Mouse (Mus musculus) embryonic facial prominence, embryonic 15.5 days (tissue): ENCODE measurements around the gene Micall1. TPM values are rescaled to one million over a fixed set of nuclear protein-coding genes. Genes with fewer than 3 reads are reported as not detected.

ENCODE experiments used
- ATAC-seq: fragments of 200-750 bp; cut with Nextera tagmentation; 2 replicates; pipeline ENCODE4 v1.8.0; 2017; ENCODE audit warnings: low read depth, moderate TSS enrichment; ENCODE audit not compliant: insufficient number of reproducible peaks, low FRiP score, low TSS enrichment
- H3K27ac ChIP-seq: fragments of 300-500 bp; sonication (generic); replicated peaks from 2 replicates; pipeline ENCODE4 v1.5.1; 2015; ENCODE audit warnings: mild to moderate bottlenecking, inconsistent platforms
- H3K27me3 ChIP-seq: fragments of 300-500 bp; sonication (generic); 2 replicates; pipeline ENCODE4 v1.6.1; 2015; ENCODE audit warnings: inconsistent platforms
- H3K36me3 ChIP-seq: fragments of 300-500 bp; sonication (generic); 2 replicates; pipeline ENCODE4 v1.6.1; 2015; ENCODE audit warnings: mild to moderate bottlenecking, inconsistent platforms
- H3K4me1 ChIP-seq: fragments of 300-500 bp; sonication (generic); 2 replicates; pipeline ENCODE4 v1.6.1; 2015; ENCODE audit warnings: inconsistent platforms
- H3K4me2 ChIP-seq: fragments of 300-500 bp; sonication (generic); replicated peaks from 2 replicates; pipeline ENCODE4 v1.6.1; 2015; ENCODE audit warnings: mild to moderate bottlenecking, inconsistent platforms
- H3K4me3 ChIP-seq: fragments of 300-500 bp; sonication (generic); replicated peaks from 2 replicates; pipeline ENCODE4 v1.5.1; 2015; ENCODE audit warnings: mild to moderate bottlenecking, inconsistent platforms
- H3K9ac ChIP-seq: fragments of 300-500 bp; sonication (generic); 2 replicates; pipeline ENCODE4 v1.6.1; 2015; ENCODE audit warnings: inconsistent platforms
- H3K9me3 ChIP-seq: fragments of 300-500 bp; sonication (generic); replicated peaks from 2 replicates; pipeline ENCODE4 v1.6.1; 2016; ENCODE audit warnings: inconsistent platforms
- WGBS: fragments of 180-500 bp; shearing (Covaris S2); methylation state at CpG from one replicate; pipeline ENCODE4 v1.1.7; 2015; 5-methylcytosine and 5-hydroxymethylcytosine counted together
- polyA plus RNA-seq: library from polyadenylated mRNA; unstranded; fragments of >200 nt; fragmentation: Nextera tagmentation; extraction: Ambion mirVana; gene quantifications from 2 replicates; pipeline ENCODE4 v1.2.1, GENCODE M21; 2015

Gene Micall1
- polyA plus RNA-seq, 1 experiment from 2014 or later, result 17.3 TPM

GRCm38 (mm10) chr15:79151881-79152280 lies 43.2 kb downstream of the Micall1 start:
- Histone ChIP-seq H3K4me3 (no peak overlapping the region), H3K36me3 (peaks cover 46% of the 10 kb centered on the region), H3K4me1 (peaks cover 3% of the 10 kb centered on the region), H3K9ac (no peak overlapping the region), H3K4me2 (no peak overlapping the region), H3K27me3 (no peaks in the 10 kb centered on the region), H3K27ac (peak overlapping the region; percentile 56), H3K9me3 (no peaks in the 10 kb centered on the region)
- WGBS, result 37% methylated on average over 8 of the region's 8 CpGs
- peak; percentile 16 for ATAC-seq

DNA sequence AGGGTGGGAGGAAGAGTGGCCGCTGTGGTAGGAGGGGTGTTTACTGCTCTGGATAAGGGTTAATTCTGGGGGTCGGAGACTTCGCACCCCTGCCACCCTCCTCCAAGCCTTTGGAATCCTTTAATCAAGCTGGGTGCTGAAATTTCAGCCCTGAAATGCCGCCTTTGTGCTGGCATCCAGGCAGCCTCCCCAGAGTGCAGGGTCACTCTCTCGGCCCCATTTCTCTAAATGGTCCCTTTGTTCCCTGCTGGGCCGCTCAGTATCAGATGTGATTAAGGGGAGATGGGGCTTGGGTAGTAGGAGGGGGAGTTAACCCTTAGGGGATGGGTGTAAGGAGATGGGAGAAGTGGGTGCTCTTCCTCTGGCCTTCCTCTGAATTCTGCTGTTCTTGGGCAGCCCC lies 44.0 kb downstream of the Micall1 start:
- H3K27ac ChIP-seq, result peak overlapping the region; percentile 56; the same call in 1 of the 2 replicates

GRCm38 (mm10) chr15:79155572-79155971 lies 46.9 kb downstream of the Micall1 start:
- no peak overlapping the region for H3K27ac ChIP-seq
- H3K4me1 ChIP-seq, result peaks cover 3% of the 10 kb centered on the region
- H3K27me3 ChIP-seq, result peaks cover 12% of the 10 kb centered on the region; the same call in 1 of the 2 replicates
- H3K36me3 ChIP-seq, result peaks cover 24% of the 10 kb centered on the region
- no peak for ATAC-seq
- no peak overlapping the region for H3K4me3 ChIP-seq
- 28% methylated on average over 3 of the region's 3 CpGs for WGBS
- no peak overlapping the region for H3K9ac ChIP-seq
- H3K4me2 ChIP-seq, result no peak overlapping the region
- H3K9me3 ChIP-seq, result no peaks in the 10 kb centered on the region

More for the DNA sequence above, 44.0 kb downstream of the Micall1 start:
- H3K9ac ChIP-seq, result no peak overlapping the region
- peaks cover 3% of the 10 kb centered on the region for H3K4me1 ChIP-seq
- no peaks in the 10 kb centered on the region for H3K9me3 ChIP-seq
- H3K36me3 ChIP-seq, result peaks cover 38% of the 10 kb centered on the region
- H3K27me3 ChIP-seq, result 0 out of 2 replicates have a peak, but pooled peaks cover 3% of the 10 kb centered on the region
- no peak overlapping the region for H3K4me3 ChIP-seq
- WGBS, result 48% methylated on average over 6 of the region's 6 CpGs
- ATAC-seq, result peak; percentile 25; the same call in 1 of the 2 replicates
- no peak overlapping the region for H3K4me2 ChIP-seq

DNA sequence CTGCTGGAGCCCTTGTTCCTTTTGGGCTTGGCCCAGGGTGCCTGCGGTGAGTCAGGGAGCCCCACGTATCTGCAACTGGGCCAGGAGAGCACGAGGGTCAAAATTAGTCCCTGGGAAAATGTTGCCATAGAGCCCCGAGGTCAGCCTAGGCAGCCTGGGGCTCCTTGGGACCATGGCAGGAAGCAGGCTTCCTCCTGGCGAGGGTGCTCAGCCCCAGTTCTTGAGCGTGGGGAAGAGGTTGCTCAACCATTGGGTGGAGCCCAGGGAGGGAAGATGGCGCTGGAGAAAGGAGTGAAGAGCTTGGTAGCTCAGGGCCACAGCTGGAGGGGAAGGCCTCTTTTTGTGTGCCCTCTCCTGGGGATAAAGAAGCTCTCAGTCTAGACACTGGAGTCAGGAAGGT lies 53.6 kb downstream of the Micall1 start:
- Histone ChIP-seq H3K27ac (no peak overlapping the region), H3K9ac (no peak overlapping the region), H3K36me3 (no peaks in the 10 kb centered on the region), H3K4me1 (peaks cover 10% of the 10 kb centered on the region), H3K27me3 (peaks cover 70% of the 10 kb centered on the region), H3K4me3 (0 out of 2 replicates have a peak overlapping the region, but pooled peaks have one; percentile 7), H3K9me3 (no peaks in the 10 kb centered on the region), H3K4me2 (no peak overlapping the region)
- ATAC-seq, result no peak
- whole genome bisulfite sequencing, result 56% methylated on average over 7 of the region's 7 CpGs

DNA sequence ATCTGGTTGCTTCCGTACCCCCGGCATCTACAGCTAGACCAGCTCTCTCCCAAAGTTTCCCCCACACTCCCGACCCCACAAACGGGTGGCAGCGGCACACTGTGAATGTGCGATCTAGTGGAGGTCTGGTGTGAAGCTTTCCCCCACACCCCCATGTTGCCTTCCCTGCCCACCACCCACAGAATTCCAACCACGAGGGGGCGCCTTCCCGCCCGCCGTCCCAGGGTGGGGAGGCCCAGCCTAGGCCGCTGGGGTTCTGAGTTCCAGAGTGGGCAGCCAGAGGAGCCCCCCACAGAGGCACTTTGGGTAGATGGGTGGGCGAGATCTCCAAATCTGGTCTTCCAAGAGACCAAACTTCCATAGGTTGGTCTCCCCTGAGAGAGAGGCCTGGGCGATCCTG lies 54.1 kb downstream of the Micall1 start:
- H3K9ac ChIP-seq, result no peak overlapping the region

DNA sequence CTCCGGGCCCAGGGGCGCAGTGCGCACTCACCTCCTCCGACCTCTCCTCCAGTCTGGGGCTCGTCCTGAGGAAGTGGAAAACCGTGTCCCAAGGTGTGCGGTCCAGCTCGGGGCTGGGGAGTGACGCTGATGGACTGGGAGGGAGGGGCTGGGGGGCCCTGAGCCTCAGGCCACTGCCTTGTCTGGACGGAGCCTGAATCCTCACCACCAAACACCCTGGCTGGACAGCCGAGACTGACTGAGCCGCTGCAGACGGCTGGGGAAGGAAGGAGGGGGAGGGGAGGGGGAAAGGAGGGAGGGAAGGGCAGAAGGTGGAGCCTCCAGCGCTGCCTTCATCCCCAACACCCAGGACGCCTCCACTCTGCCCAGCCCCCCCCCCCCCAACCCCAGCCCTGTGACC lies 55.6 kb downstream of the Micall1 start:
- no peak overlapping the region for H3K9ac ChIP-seq
- H3K27ac ChIP-seq, result no peak overlapping the region
- ATAC-seq, result no peak

More for the DNA sequence above, 54.1 kb downstream of the Micall1 start:
- Histone ChIP-seq H3K27ac (no peak overlapping the region), H3K27me3 (peaks cover 70% of the 10 kb centered on the region), H3K4me2 (no peak overlapping the region), H3K4me1 (peaks cover 10% of the 10 kb centered on the region), H3K4me3 (peak overlapping the region; percentile 30), H3K36me3 (no peaks in the 10 kb centered on the region), H3K9me3 (no peaks in the 10 kb centered on the region)
- 35% methylated on average over 14 of the region's 14 CpGs for WGBS
- ATAC-seq, result no peak

GRCm38 (mm10) chr15:79165140-79165539 lies 56.4 kb downstream of the Micall1 start, which contains the start of gene Sox10:
TSS of gene Sox10 (minus strand) at chr15:79165240.
- Histone ChIP-seq H3K4me1 (peaks cover 10% of the 10 kb centered on the region), H3K27me3 (peaks cover 65% of the 10 kb centered on the region), H3K27ac (no peak within 1 kb of the TSS), H3K9me3 (no peaks in the 10 kb centered on the region), H3K9ac (no peak within 1 kb of the TSS), H3K36me3 (no peaks in the 10 kb centered on the region), H3K4me2 (0 out of 2 replicates have a peak within 1 kb of the TSS, but pooled peaks have one; percentile 17), H3K4me3 (peak within 1 kb of the TSS; percentile 30)
- 36% methylated on average over 5 of the region's 5 CpGs for WGBS
- ATAC-seq, result no peak

More for the DNA sequence above, 55.6 kb downstream of the Micall1 start:
- Histone ChIP-seq H3K4me2 (0 out of 2 replicates have a peak overlapping the region, but pooled peaks have one; percentile 17), H3K4me1 (peaks cover 10% of the 10 kb centered on the region), H3K27me3 (peaks cover 70% of the 10 kb centered on the region), H3K9me3 (no peaks in the 10 kb centered on the region), H3K36me3 (no peaks in the 10 kb centered on the region), H3K4me3 (peak overlapping the region; percentile 30)
- 12% methylated on average over 15 of the region's 15 CpGs for WGBS

DNA sequence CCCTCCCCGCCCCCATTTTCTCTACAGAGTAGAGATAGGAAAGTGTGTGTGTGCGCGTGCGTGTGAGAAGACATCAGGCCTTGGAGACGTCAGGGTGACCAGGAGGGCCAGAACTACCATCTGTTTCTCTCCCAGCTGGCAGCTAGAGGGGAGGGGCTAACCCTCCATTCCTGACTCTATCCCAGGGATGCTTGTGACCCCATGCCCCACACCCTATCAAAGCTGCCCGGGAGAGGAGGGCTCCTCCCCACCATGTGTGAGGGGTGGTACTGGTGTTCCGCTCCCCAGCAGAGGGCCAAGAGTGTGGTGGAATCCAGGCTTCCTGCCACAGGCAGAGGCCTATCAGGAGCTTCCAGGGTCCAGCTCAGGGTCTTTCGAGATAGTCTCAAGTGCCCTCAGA lies 58.0 kb downstream of the Micall1 start:
- Histone ChIP-seq H3K36me3 (no peaks in the 10 kb centered on the region), H3K4me2 (no peak overlapping the region), H3K9me3 (no peaks in the 10 kb centered on the region), H3K4me1 (peaks cover 10% of the 10 kb centered on the region), H3K27ac (no peak overlapping the region), H3K9ac (no peak overlapping the region), H3K4me3 (no peak overlapping the region), H3K27me3 (peaks cover 50% of the 10 kb centered on the region)
- ATAC-seq, result peak; percentile 31; the same call in 1 of the 2 replicates
- WGBS, result 52% methylated on average over 8 of the region's 8 CpGs

DNA sequence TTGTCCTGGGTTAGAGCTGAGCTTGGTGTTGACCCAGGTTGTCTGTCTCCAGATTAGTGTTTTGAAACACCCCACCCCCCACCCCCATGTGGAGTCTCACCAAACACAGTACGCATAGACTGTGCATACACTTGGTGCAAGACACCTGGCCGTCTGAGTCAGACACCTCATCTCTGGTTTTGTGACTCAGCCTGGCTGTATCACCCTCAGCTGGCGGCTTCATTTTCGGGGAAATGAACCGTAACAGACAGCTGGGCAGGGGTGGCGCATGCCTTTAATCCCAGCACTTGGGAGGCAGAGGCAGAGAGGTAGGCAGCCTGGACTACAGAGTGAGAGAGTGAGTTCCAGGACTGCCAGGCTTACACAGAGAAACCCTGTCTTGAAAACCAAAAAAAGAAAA lies 68.2 kb downstream of the Micall1 start:
- 38% methylated on average over 6 of the region's 6 CpGs for WGBS
- H3K4me1 ChIP-seq, result peaks cover 14% of the 10 kb centered on the region; the same call in 1 of the 2 replicates
- H3K36me3 ChIP-seq, result no peaks in the 10 kb centered on the region
- no peak overlapping the region for H3K4me2 ChIP-seq
- no peak for ATAC-seq
- H3K27me3 ChIP-seq, result no peaks in the 10 kb centered on the region
- no peak overlapping the region for H3K9ac ChIP-seq
- no peaks in the 10 kb centered on the region for H3K9me3 ChIP-seq
- no peak overlapping the region for H3K27ac ChIP-seq
- no peak overlapping the region for H3K4me3 ChIP-seq

- Histone ChIP-seq H3K27ac (no peak overlapping the region), H3K36me3 (no peaks in the 10 kb centered on the region), H3K4me3 (no peak overlapping the region), H3K27me3 (no peaks in the 10 kb centered on the region), H3K4me1 (no peaks in the 10 kb centered on the region), H3K9ac (no peak overlapping the region), H3K9me3 (no peaks in the 10 kb centered on the region), H3K4me2 (no peak overlapping the region)
- WGBS, result 67% methylated on average over 10 of the region's 10 CpGs
- no peak for ATAC-seq
Observed at GRCm38 (mm10) chr15:79185213-79185612, 76.5 kb downstream of the Micall1 start.
